Mouse (Mus musculus): Measurements from ENCODE around the gene Impg2. TPM values are rescaled to one million over a fixed set of nuclear protein-coding genes. Genes with fewer than 3 reads are reported as not detected.
A peak's percentile ranks its signal among the peaks of the same experiment; 100 is the strongest.

The Impg2 gene
- not detected in 2 replicates for total RNA-seq (2012; rRNA removed)

DNA sequence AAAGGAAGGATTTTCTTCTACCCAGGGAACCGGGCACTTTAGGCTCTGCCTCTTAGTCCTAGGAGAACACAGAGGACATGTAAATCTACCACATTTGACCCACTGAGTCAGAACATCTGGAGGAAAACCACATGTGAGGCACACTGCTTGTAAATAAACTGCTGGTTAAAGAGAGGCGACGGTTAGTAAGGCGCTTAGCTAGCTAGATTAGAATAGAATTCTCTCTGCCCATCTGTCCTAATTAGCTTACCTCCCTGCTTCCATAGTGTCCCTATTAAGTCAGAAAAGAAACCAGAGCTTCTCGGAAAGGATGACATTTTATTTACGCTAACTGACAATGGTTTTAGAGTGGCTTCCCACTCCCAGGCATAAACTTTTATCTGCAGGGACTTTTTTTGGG, at the start of gene Impg2:
Gene Impg2 (plus strand): TSS at position 263 of the 400 bp plus-strand sequence.
- TF ChIP-seq HCFC1 (IDR thresholded peaks at IDR 0.05; ENCODE audit: borderline replicate concordance, insufficient read depth, low read length) (no peak), ZC3H11A (IDR thresholded peaks at IDR 0.05; ENCODE audit: borderline replicate concordance, low read depth, low read length) (no peak), ZNF384 (IDR thresholded peaks at IDR 0.05; ENCODE audit: low read depth, low read length) (no peak), MAFK (IDR thresholded peaks at IDR 0.05; ENCODE audit: insufficient read depth, low read depth, low read length) (no peak), CHD2 (IDR thresholded peaks at IDR 0.05; ENCODE audit: low read depth, low read length) (no peak)
- Histone ChIP-seq H3K4me3 (ENCODE audit: insufficient read depth in 1 of 2, low read depth in 1 of 2, low read length in 2 of 2, poor library complexity in 1 of 2, severe bottlenecking in 1 of 2) (no peak within 1 kb of the TSS), H3K4me1 (ENCODE audit: control insufficient read depth in 2 of 2, insufficient read depth in 2 of 2, low read length in 2 of 2, poor library complexity in 1 of 2) (no peaks in the 10 kb centered on the region), H3K9ac (ENCODE audit: insufficient read depth, low read depth, low read length, poor library complexity, severe bottlenecking) (no peak within 1 kb of the TSS), H3K9me3 (ENCODE audit: control insufficient read depth, insufficient read depth, low read depth, low read length) (no peaks in the 10 kb centered on the region), H3K36me3 (ENCODE audit: control insufficient read depth, insufficient read depth, low read length, poor library complexity, severe bottlenecking) (no peaks in the 10 kb centered on the region), H3K27ac (ENCODE audit: insufficient read depth, low read depth, low read length, poor library complexity, severe bottlenecking) (no peak within 1 kb of the TSS)
- no peak for DNase-seq (ENCODE audit: low read depth, low spot score)
- in situ Hi-C loops (cut with MboI; ENCODE audit: low sequenced_read_pairs in 2 of 2, unreplicated experiment in 2 of 2) = no loop called here

DNA sequence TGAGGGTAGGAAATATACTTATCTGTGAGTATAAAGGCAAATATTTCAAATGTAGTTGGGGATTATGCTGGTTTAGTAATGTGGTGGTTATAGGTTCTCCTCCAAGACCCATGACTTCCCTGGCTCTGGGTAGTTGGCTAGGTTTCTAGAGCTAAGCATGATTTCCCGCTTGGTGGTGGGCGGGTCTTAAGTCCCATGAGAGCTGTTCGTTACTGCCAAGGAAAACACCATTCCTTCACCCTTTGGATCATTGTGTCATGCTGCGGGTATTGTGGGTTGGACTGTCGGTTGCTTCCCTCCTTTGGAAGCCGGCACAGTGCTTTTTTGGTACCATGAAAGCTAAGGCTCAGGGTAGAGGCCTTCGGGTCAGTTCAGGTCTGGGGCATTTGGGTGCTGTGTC, 40.6 kb upstream of the Impg2 start:
- H3K36me3 ChIP-seq (ENCODE audit: control insufficient read depth, insufficient read depth, low read length, poor library complexity, severe bottlenecking) = no peaks in the 10 kb centered on the region
- no peak overlapping the region for H3K4me3 ChIP-seq (ENCODE audit: insufficient read depth in 1 of 2, low read depth in 1 of 2, low read length in 2 of 2, poor library complexity in 1 of 2, severe bottlenecking in 1 of 2)
- no peak for DNase-seq (ENCODE audit: low read depth, low spot score)
- no peaks in the 10 kb centered on the region for H3K4me1 ChIP-seq (ENCODE audit: control insufficient read depth in 2 of 2, insufficient read depth in 2 of 2, low read length in 2 of 2, poor library complexity in 1 of 2)
- H3K9ac ChIP-seq (ENCODE audit: insufficient read depth, low read depth, low read length, poor library complexity, severe bottlenecking) = no peak overlapping the region
- H3K9me3 ChIP-seq (ENCODE audit: control insufficient read depth, insufficient read depth, low read depth, low read length) = no peaks in the 10 kb centered on the region
- TF ChIP-seq ZC3H11A (IDR thresholded peaks at IDR 0.05; ENCODE audit: borderline replicate concordance, low read depth, low read length) (no peak), HCFC1 (IDR thresholded peaks at IDR 0.05; ENCODE audit: borderline replicate concordance, insufficient read depth, low read length) (no peak), CHD2 (IDR thresholded peaks at IDR 0.05; ENCODE audit: low read depth, low read length) (no peak), ZNF384 (IDR thresholded peaks at IDR 0.05; ENCODE audit: low read depth, low read length) (no peak), MAFK (IDR thresholded peaks at IDR 0.05; ENCODE audit: insufficient read depth, low read depth, low read length) (no peak)
- in situ Hi-C loops (cut with MboI; ENCODE audit: low sequenced_read_pairs in 2 of 2, unreplicated experiment in 2 of 2) = no loop called here
- H3K27ac ChIP-seq (ENCODE audit: insufficient read depth, low read depth, low read length, poor library complexity, severe bottlenecking) = no peak overlapping the region

DNA sequence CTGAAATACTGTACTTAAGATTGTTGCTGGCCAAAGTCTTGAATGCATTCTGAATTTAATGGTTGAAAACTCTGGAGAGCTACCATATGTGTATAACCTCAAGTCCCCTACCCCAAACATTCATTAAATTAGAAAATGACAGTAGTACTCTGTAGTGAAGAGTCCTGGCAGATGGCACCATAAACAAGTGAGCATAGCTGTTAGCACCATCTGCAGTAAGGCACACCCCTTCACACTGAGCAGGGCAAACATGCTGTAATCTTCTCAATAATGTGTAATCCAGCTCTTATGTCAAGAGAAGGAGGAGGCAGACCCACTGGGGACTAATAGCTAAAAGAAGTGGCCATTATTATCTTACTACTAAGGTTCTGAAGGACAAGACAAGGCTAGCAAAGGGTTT, 33.9 kb upstream of the Impg2 start:
- Histone ChIP-seq H3K9me3 (ENCODE audit: control insufficient read depth, insufficient read depth, low read depth, low read length) (no peaks in the 10 kb centered on the region), H3K36me3 (ENCODE audit: control insufficient read depth, insufficient read depth, low read length, poor library complexity, severe bottlenecking) (no peaks in the 10 kb centered on the region)

DNA sequence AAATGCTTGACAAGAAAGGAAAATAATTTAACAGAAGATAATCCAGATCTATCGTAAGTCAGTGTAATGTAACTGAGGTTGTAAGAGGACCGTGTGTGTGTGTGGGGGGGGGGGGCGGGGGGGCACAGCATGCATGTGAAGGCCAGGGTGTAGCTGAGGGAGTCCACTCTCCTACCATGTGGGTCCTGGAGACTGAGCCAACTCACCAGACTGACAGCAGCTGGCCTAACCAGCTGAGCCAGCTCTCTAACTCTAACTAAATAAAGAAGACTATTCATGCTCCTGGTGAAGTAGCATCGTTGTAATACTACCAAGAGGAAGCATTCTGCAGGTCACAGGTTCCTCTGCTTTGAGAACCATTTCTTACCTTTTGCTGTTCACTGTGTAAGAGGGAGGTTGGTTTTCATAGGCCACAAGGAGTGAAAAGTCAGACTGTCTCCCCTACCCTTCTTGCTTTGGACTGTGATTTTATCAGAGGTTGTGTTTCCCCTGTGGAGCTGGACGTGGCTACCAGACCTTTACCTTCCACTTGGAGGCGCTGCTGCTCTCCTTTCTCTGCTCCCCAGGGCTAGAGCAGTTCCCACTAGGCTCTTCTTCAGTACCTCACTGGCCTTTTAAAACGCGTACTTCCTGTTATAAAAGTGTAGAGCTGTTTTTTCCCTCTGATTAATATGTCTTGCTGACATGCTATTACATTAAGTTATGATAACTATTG, 28.1 kb upstream of the Impg2 start:
- no peak overlapping the region for H3K4me3 ChIP-seq (ENCODE audit: insufficient read depth in 1 of 2, low read depth in 1 of 2, low read length in 2 of 2, poor library complexity in 1 of 2, severe bottlenecking in 1 of 2)
- no peak overlapping the region for H3K27ac ChIP-seq (ENCODE audit: insufficient read depth, low read depth, low read length, poor library complexity, severe bottlenecking)
- in situ Hi-C loops (cut with MboI; ENCODE audit: low sequenced_read_pairs in 2 of 2, unreplicated experiment in 2 of 2) = no loop called here
- H3K4me1 ChIP-seq (ENCODE audit: control insufficient read depth in 2 of 2, insufficient read depth in 2 of 2, low read length in 2 of 2, poor library complexity in 1 of 2) = no peaks in the 10 kb centered on the region
- no peaks in the 10 kb centered on the region for H3K9me3 ChIP-seq (ENCODE audit: control insufficient read depth, insufficient read depth, low read depth, low read length)
- no peaks in the 10 kb centered on the region for H3K36me3 ChIP-seq (ENCODE audit: control insufficient read depth, insufficient read depth, low read length, poor library complexity, severe bottlenecking)
- no peak overlapping the region for H3K9ac ChIP-seq (ENCODE audit: insufficient read depth, low read depth, low read length, poor library complexity, severe bottlenecking)
- peak; percentile 37 for DNase-seq (ENCODE audit: low read depth, low spot score)
- no peak for TF ChIP-seq ZNF384 (IDR thresholded peaks at IDR 0.05; ENCODE audit: low read depth, low read length)
- no peak for TF ChIP-seq MAFK (IDR thresholded peaks at IDR 0.05; ENCODE audit: insufficient read depth, low read depth, low read length)
- no peak for TF ChIP-seq HCFC1 (IDR thresholded peaks at IDR 0.05; ENCODE audit: borderline replicate concordance, insufficient read depth, low read length)
- TF ChIP-seq CHD2 (IDR thresholded peaks at IDR 0.05; ENCODE audit: low read depth, low read length) = no peak
- TF ChIP-seq ZC3H11A (IDR thresholded peaks at IDR 0.05; ENCODE audit: borderline replicate concordance, low read depth, low read length) = peak; percentile 63; the same call in 1 of the 2 replicates

More for the DNA sequence above, 33.9 kb upstream of the Impg2 start:
- DNase-seq (ENCODE audit: low read depth, low spot score) = no peak
- H3K27ac ChIP-seq (ENCODE audit: insufficient read depth, low read depth, low read length, poor library complexity, severe bottlenecking) = no peak overlapping the region
- in situ Hi-C loops (cut with MboI; ENCODE audit: low sequenced_read_pairs in 2 of 2, unreplicated experiment in 2 of 2) = no loop called here
- H3K9ac ChIP-seq (ENCODE audit: insufficient read depth, low read depth, low read length, poor library complexity, severe bottlenecking) = no peak overlapping the region
- TF ChIP-seq HCFC1 (IDR thresholded peaks at IDR 0.05; ENCODE audit: borderline replicate concordance, insufficient read depth, low read length) (no peak), ZNF384 (IDR thresholded peaks at IDR 0.05; ENCODE audit: low read depth, low read length) (no peak), MAFK (IDR thresholded peaks at IDR 0.05; ENCODE audit: insufficient read depth, low read depth, low read length) (no peak), ZC3H11A (IDR thresholded peaks at IDR 0.05; ENCODE audit: borderline replicate concordance, low read depth, low read length) (no peak), CHD2 (IDR thresholded peaks at IDR 0.05; ENCODE audit: low read depth, low read length) (no peak)
- no peaks in the 10 kb centered on the region for H3K4me1 ChIP-seq (ENCODE audit: control insufficient read depth in 2 of 2, insufficient read depth in 2 of 2, low read length in 2 of 2, poor library complexity in 1 of 2)
- no peak overlapping the region for H3K4me3 ChIP-seq (ENCODE audit: insufficient read depth in 1 of 2, low read depth in 1 of 2, low read length in 2 of 2, poor library complexity in 1 of 2, severe bottlenecking in 1 of 2)
